In genomic region chr13:53258497-53258896, GRCm38 (mm10) we compare ENCODE assay signal across 25 mouse cellular contexts. TPM values are rescaled to one million over a fixed set of nuclear protein-coding genes. Genes with fewer than 3 reads are reported as not detected.
A peak's percentile ranks its signal among the peaks of the same experiment; 100 is the strongest.
DNase-seq lines count a peak whose midpoint lies in the region; ATAC-seq and TF ChIP-seq lines count a peak whose summit lies in the region.
"Had no signal": no experiment of that assay in that cellular context is flagged by ENCODE, and none has a peak within 500 bp of the region (broad histone marks: within the 10 kb centered on the region; RNA-seq: fewer than 3 reads in every experiment).

No protein-coding gene starts in this region.

- peaks cover 53% of the 10 kb centered on the region for H3K4me1 ChIP-seq in embryonic facial prominence, embryonic 14.5 days (ENCODE audit: control insufficient read depth, insufficient read depth, low read length)
- H3K4me1 ChIP-seq in embryonic facial prominence, embryonic 10.5 days: peaks cover 76% of the 10 kb centered on the region
- peaks cover 93% of the 10 kb centered on the region for H3K4me1 ChIP-seq in limb, embryonic 13.5 days
- H3K4me1 ChIP-seq in limb, embryonic 10.5 days: peaks cover 82% of the 10 kb centered on the region
- peaks cover 64% of the 10 kb centered on the region for H3K4me1 ChIP-seq in stomach, embryonic 14.5 days (ENCODE audit: control insufficient read depth, insufficient read depth, low read length)
- peaks cover 3% of the 10 kb centered on the region for H3K4me1 ChIP-seq in stomach, postnatal 0 days (replicated peaks; ENCODE audit: control insufficient read depth, insufficient read depth)

- ATAC-seq in embryonic facial prominence, embryonic 14.5 days (ENCODE audit: low read depth): no peak
- ATAC-seq in limb, embryonic 13.5 days (ENCODE audit: low FRiP score, low read depth): peak; percentile 55; the same call in 1 of the 2 replicates
- ATAC-seq in stomach, embryonic 14.5 days (ENCODE audit: insufficient number of reproducible peaks, insufficient read depth, low FRiP score, low read depth): no peak
- ATAC-seq in stomach, postnatal 0 days (ENCODE audit: low FRiP score, low TSS enrichment): no peak
- ATAC-seq: activated CD4-positive, CD25-positive, alpha-beta regulatory T cell, adult 4 months; forebrain, embryonic 13.5 days; forebrain, postnatal 0 days had no signal

- TF ChIP-seq EP300 in stomach, postnatal 0 days (optimal IDR thresholded peaks at IDR 0.05): no peak

- H3K27me3 ChIP-seq in embryonic facial prominence, embryonic 14.5 days (replicated peaks; ENCODE audit: control insufficient read depth, insufficient read depth, low read length): no peaks in the 10 kb centered on the region
- no peaks in the 10 kb centered on the region for H3K27me3 ChIP-seq in embryonic facial prominence, embryonic 10.5 days (replicated peaks; ENCODE audit: low read depth, poor library complexity, severe bottlenecking)
- H3K27me3 ChIP-seq in limb, embryonic 13.5 days: no peaks in the 10 kb centered on the region
- no peaks in the 10 kb centered on the region for H3K27me3 ChIP-seq in limb, embryonic 10.5 days (ENCODE audit: low read depth, poor library complexity, severe bottlenecking)
- no peaks in the 10 kb centered on the region for H3K27me3 ChIP-seq in stomach, embryonic 14.5 days (ENCODE audit: control insufficient read depth, insufficient read depth, low read length)
- H3K27me3 ChIP-seq in stomach, postnatal 0 days (ENCODE audit: control insufficient read depth, insufficient read depth, low read length): no peaks in the 10 kb centered on the region
- H3K27me3 ChIP-seq: embryonic facial prominence, embryonic 12.5 days; forebrain, embryonic 13.5 days; heart, embryonic 12.5 days; hindbrain, embryonic 12.5 days; hindbrain, embryonic 15.5 days had no signal

- no peaks in the 10 kb centered on the region for H3K9me3 ChIP-seq in embryonic facial prominence, embryonic 14.5 days (ENCODE audit: control insufficient read depth, low read length)
- H3K9me3 ChIP-seq in embryonic facial prominence, embryonic 10.5 days: no peaks in the 10 kb centered on the region
- H3K9me3 ChIP-seq in limb, embryonic 13.5 days: no peaks in the 10 kb centered on the region
- no peaks in the 10 kb centered on the region for H3K9me3 ChIP-seq in limb, embryonic 10.5 days (replicated peaks)
- no peaks in the 10 kb centered on the region for H3K9me3 ChIP-seq in stomach, embryonic 14.5 days (ENCODE audit: control insufficient read depth, low read depth, low read length)
- no peaks in the 10 kb centered on the region for H3K9me3 ChIP-seq in stomach, postnatal 0 days (ENCODE audit: control insufficient read depth, low read length)
- H3K9me3 ChIP-seq: embryonic facial prominence, embryonic 12.5 days; forebrain, embryonic 10.5 days; forebrain, embryonic 13.5 days; heart, embryonic 12.5 days; hindbrain, embryonic 12.5 days; hindbrain, embryonic 15.5 days had no signal

- H3K9ac ChIP-seq in embryonic facial prominence, embryonic 14.5 days (ENCODE audit: low read depth, low read length): no peak overlapping the region
- H3K9ac ChIP-seq in limb, embryonic 13.5 days: no peak overlapping the region
- no peak overlapping the region for H3K9ac ChIP-seq in stomach, embryonic 14.5 days (replicated peaks; ENCODE audit: low read depth, low read length)
- H3K9ac ChIP-seq in stomach, postnatal 0 days (ENCODE audit: low read length): no peak overlapping the region
- H3K9ac ChIP-seq: embryonic facial prominence, embryonic 12.5 days; forebrain, embryonic 13.5 days; forebrain, postnatal 0 days; heart, embryonic 12.5 days; hindbrain, embryonic 12.5 days; hindbrain, embryonic 15.5 days had no signal

- no peak overlapping the region for H3K4me3 ChIP-seq in embryonic facial prominence, embryonic 14.5 days (ENCODE audit: low read depth, low read length)
- no peak overlapping the region for H3K4me3 ChIP-seq in embryonic facial prominence, embryonic 10.5 days
- H3K4me3 ChIP-seq in limb, embryonic 13.5 days: no peak overlapping the region
- no peak overlapping the region for H3K4me3 ChIP-seq in limb, embryonic 10.5 days
- no peak overlapping the region for H3K4me3 ChIP-seq in stomach, embryonic 14.5 days (ENCODE audit: low read depth, low read length)
- H3K4me3 ChIP-seq in stomach, postnatal 0 days (ENCODE audit: low read depth, low read length): no peak overlapping the region
- H3K4me3 ChIP-seq: embryonic facial prominence, embryonic 12.5 days; forebrain, embryonic 10.5 days; forebrain, embryonic 13.5 days; gastrocnemius, adult 2 months; heart, embryonic 12.5 days; hindbrain, embryonic 12.5 days; hindbrain, embryonic 15.5 days had no signal

- no peaks in the 10 kb centered on the region for H3K36me3 ChIP-seq in embryonic facial prominence, embryonic 14.5 days (ENCODE audit: control insufficient read depth, insufficient read depth, low read length)
- H3K36me3 ChIP-seq in embryonic facial prominence, embryonic 10.5 days (replicated peaks): peaks cover 9% of the 10 kb centered on the region
- peaks cover 4% of the 10 kb centered on the region; the same call in 1 of the 2 replicates for H3K36me3 ChIP-seq in limb, embryonic 13.5 days
- peaks cover 23% of the 10 kb centered on the region for H3K36me3 ChIP-seq in limb, embryonic 10.5 days
- no peaks in the 10 kb centered on the region for H3K36me3 ChIP-seq in stomach, embryonic 14.5 days (ENCODE audit: control insufficient read depth, insufficient read depth, low read length)
- no peaks in the 10 kb centered on the region for H3K36me3 ChIP-seq in stomach, postnatal 0 days (ENCODE audit: control insufficient read depth, insufficient read depth, low read length)
- H3K36me3 ChIP-seq: embryonic facial prominence, embryonic 12.5 days; heart, embryonic 12.5 days; hindbrain, embryonic 12.5 days; hindbrain, embryonic 15.5 days had no signal

- no peak for DNase-seq in embryonic facial prominence, embryonic 14.5 days (ENCODE audit: low spot score)
- no peak for DNase-seq in embryonic facial prominence, embryonic 10.5 days (ENCODE audit: low spot score)
- no peak for DNase-seq in limb, embryonic 10.5 days (ENCODE audit: low spot score)
- DNase-seq in stomach, postnatal 0 days (ENCODE audit: low spot score): no peak
- DNase-seq in spleen, adult 12 weeks (ENCODE audit: low spot score): no peak
- DNase-seq in left cerebral cortex, postnatal 10 days (ENCODE audit: extremely low spot score in 1 of 2, low spot score in 2 of 2): no peak
- DNase-seq: adrenal gland, adult 8-10 months; adrenal gland, postnatal 36 days; cerebellum, adult 18-20 months; cerebellum, adult 9-10 months; cerebellum, postnatal 14 days; forebrain, postnatal 0 days; gastrocnemius, adult 2 months; gastrocnemius, postnatal 14 days; heart, adult 18-20 months; heart, postnatal 14 days had no signal

- 27% methylated on average over 4 of the region's 4 CpGs for WGBS in embryonic facial prominence, embryonic 14.5 days
- WGBS in embryonic facial prominence, embryonic 10.5 days: 65% methylated on average over 4 of the region's 4 CpGs
- WGBS in limb, embryonic 13.5 days: 29% methylated on average over 4 of the region's 4 CpGs
- 61% methylated on average over 4 of the region's 4 CpGs for WGBS in limb, embryonic 10.5 days
- 21% methylated on average over 4 of the region's 4 CpGs for WGBS in stomach, embryonic 14.5 days
- WGBS in stomach, postnatal 0 days: 33% methylated on average over 4 of the region's 4 CpGs

- intact Hi-C loops in left cerebral cortex, postnatal 10 days (cut with DNase I): no loop called here

- TF ChIP-seq CTCF in stomach, postnatal 0 days (IDR thresholded peaks at IDR 0.05; ENCODE audit: low read depth): no peak

- no peak overlapping the region for H3K4me2 ChIP-seq in embryonic facial prominence, embryonic 14.5 days (ENCODE audit: low read depth, low read length)
- H3K4me2 ChIP-seq in limb, embryonic 13.5 days (replicated peaks): no peak overlapping the region
- H3K4me2 ChIP-seq in stomach, embryonic 14.5 days (replicated peaks; ENCODE audit: low read depth, low read length): no peak overlapping the region
- peak overlapping the region; percentile 14; the same call in 1 of the 2 replicates for H3K4me2 ChIP-seq in stomach, postnatal 0 days (replicated peaks; ENCODE audit: low read depth)
- H3K4me2 ChIP-seq: embryonic facial prominence, embryonic 12.5 days; forebrain, embryonic 13.5 days; heart, embryonic 12.5 days; hindbrain, embryonic 12.5 days; hindbrain, embryonic 15.5 days had no signal

- H3K27ac ChIP-seq in embryonic facial prominence, embryonic 14.5 days (replicated peaks; ENCODE audit: low read depth, low read length): peak overlapping the region; percentile 28; the same call in 1 of the 2 replicates
- no peak overlapping the region for H3K27ac ChIP-seq in embryonic facial prominence, embryonic 10.5 days (replicated peaks)
- no peak overlapping the region for H3K27ac ChIP-seq in limb, embryonic 13.5 days
- no peak overlapping the region for H3K27ac ChIP-seq in limb, embryonic 10.5 days
- peak overlapping the region; percentile 4; the same call in 1 of the 2 replicates for H3K27ac ChIP-seq in stomach, embryonic 14.5 days (ENCODE audit: low read length)
- no peak overlapping the region for H3K27ac ChIP-seq in stomach, postnatal 0 days (replicated peaks)
- H3K27ac ChIP-seq: forebrain, embryonic 10.5 days; forebrain, embryonic 13.5 days; gastrocnemius, adult 2 months; hindbrain, embryonic 12.5 days; hindbrain, embryonic 15.5 days had no signal

RNA-seq across cellular contexts. Expression of gene Ror2, which starts 27.4 kb away (rescaled TPM):
- polyA plus RNA-seq in embryonic facial prominence, embryonic 14.5 days (2014; fragmentation: Nextera tagmentation; extraction: Ambion mirVana): 16.4 and 17.1 TPM in 2 replicates
- polyA plus RNA-seq in embryonic facial prominence, embryonic 10.5 days (2016; fragmentation: Nextera tagmentation; extraction: Ambion mirVana): 20.7 and 23.6 TPM in 2 replicates
- 25.7 and 25.8 TPM in 2 replicates for polyA plus RNA-seq in limb, embryonic 13.5 days (2015; fragmentation: Nextera tagmentation; extraction: Ambion mirVana)
- polyA plus RNA-seq in limb, embryonic 10.5 days (2016; fragmentation: Nextera tagmentation; extraction: Ambion mirVana): 37.9 and 40.1 TPM in 2 replicates
- 13.9 and 14.0 TPM in 2 replicates for polyA plus RNA-seq in stomach, embryonic 14.5 days (2014; fragmentation: Nextera tagmentation; extraction: Ambion mirVana)
- polyA plus RNA-seq in stomach, postnatal 0 days (2015; fragmentation: Nextera tagmentation; extraction: Ambion mirVana): 5.7 and 6.9 TPM in 2 replicates
- 1 to 10 TPM; 1.8 to 2.1 TPM for total RNA-seq in left cerebral cortex, postnatal 10 days (2021)
- polyA plus RNA-seq: activated CD4-positive, CD25-positive, alpha-beta regulatory T cell, adult 4 months had no signal

Comparison
In these comparisons a context has a peak if more than half of its experiments do, and no peak if none do; other contexts are left out.
1. H3K27ac ChIP-seq: peak in embryonic facial prominence, embryonic 14.5 days (single experiment) and stomach, embryonic 14.5 days (single experiment); none in embryonic facial prominence, embryonic 10.5 days (single experiment), limb, embryonic 13.5 days (single experiment), limb, embryonic 10.5 days (single experiment) and stomach, postnatal 0 days (single experiment).